Mouse (Mus musculus) midbrain, embryonic 14.5 days (tissue): ENCODE results near the gene Sema4b. TPM values are rescaled to one million over a fixed set of nuclear protein-coding genes. Genes with fewer than 3 reads are reported as not detected.

Source experiments
- ATAC-seq: fragments of 200-750 bp; cut with Nextera tagmentation; 2 replicates; pipeline ENCODE4 v1.8.0; 2017; ENCODE audit warnings: moderate number of reproducible peaks, moderate library complexity; ENCODE audit not compliant: low FRiP score, low TSS enrichment
- DNase-seq: peaks from one replicate; pipeline ENCODE4 v3.0.0-alpha.2; 2015
- H3K27ac ChIP-seq: fragments of 300-500 bp; sonication (generic); replicated peaks from 2 replicates; pipeline ENCODE4 v1.5.1; 2014; ENCODE audit warnings: mild to moderate bottlenecking, low read depth, low read length, moderate library complexity
- H3K27me3 ChIP-seq: fragments of 300-500 bp; sonication (generic); 2 replicates; pipeline ENCODE4 v1.6.1; 2014; ENCODE audit warnings: low read length, control low read depth, mixed read lengths; ENCODE audit not compliant: control insufficient read depth, insufficient read depth
- H3K36me3 ChIP-seq: fragments of 300-500 bp; sonication (generic); 2 replicates; pipeline ENCODE4 v1.6.1; 2014; ENCODE audit warnings: low read length, control low read depth; ENCODE audit not compliant: control insufficient read depth, insufficient read depth
- H3K4me1 ChIP-seq: fragments of 300-500 bp; sonication (generic); 2 replicates; pipeline ENCODE4 v1.6.1; 2014; ENCODE audit warnings: mild to moderate bottlenecking, antibody characterized with exemption, low read length, control low read depth; ENCODE audit not compliant: control insufficient read depth, insufficient read depth
- H3K4me2 ChIP-seq: fragments of 300-500 bp; sonication (generic); 2 replicates; pipeline ENCODE4 v1.6.1; 2014; ENCODE audit warnings: mild to moderate bottlenecking, low read length, moderate library complexity
- H3K4me3 ChIP-seq: fragments of 300-500 bp; sonication (generic); replicated peaks from 2 replicates; pipeline ENCODE4 v1.5.1; 2014; ENCODE audit warnings: low read depth, low read length
- H3K9ac ChIP-seq: fragments of 300-500 bp; sonication (generic); replicated peaks from 2 replicates; pipeline ENCODE4 v1.6.1; 2014; ENCODE audit warnings: mild to moderate bottlenecking, low read length, moderate library complexity
- H3K9me3 ChIP-seq: fragments of 300-500 bp; sonication (generic); 2 replicates; pipeline ENCODE4 v1.6.1; 2016; ENCODE audit warnings: low read length, control low read depth, mixed read lengths; ENCODE audit not compliant: control insufficient read depth
- WGBS: fragments of 180-500 bp; shearing (Covaris S2); extraction: QIAGEN DNeasy Blood & Tissue Kit; methylation state at CpG from one replicate; pipeline ENCODE4 v1.1.7; 2014; 5-methylcytosine and 5-hydroxymethylcytosine counted together
- polyA plus RNA-seq: library from polyadenylated mRNA; unstranded; fragments of >200 nt; fragmentation: Nextera tagmentation; extraction: Ambion mirVana; gene quantifications from 2 replicates; pipeline ENCODE4 v1.2.1, GENCODE M21; 2014

Sema4b gene
- polyA plus RNA-seq, 1 experiment from 2014 or later = 19.8 TPM

DNA sequence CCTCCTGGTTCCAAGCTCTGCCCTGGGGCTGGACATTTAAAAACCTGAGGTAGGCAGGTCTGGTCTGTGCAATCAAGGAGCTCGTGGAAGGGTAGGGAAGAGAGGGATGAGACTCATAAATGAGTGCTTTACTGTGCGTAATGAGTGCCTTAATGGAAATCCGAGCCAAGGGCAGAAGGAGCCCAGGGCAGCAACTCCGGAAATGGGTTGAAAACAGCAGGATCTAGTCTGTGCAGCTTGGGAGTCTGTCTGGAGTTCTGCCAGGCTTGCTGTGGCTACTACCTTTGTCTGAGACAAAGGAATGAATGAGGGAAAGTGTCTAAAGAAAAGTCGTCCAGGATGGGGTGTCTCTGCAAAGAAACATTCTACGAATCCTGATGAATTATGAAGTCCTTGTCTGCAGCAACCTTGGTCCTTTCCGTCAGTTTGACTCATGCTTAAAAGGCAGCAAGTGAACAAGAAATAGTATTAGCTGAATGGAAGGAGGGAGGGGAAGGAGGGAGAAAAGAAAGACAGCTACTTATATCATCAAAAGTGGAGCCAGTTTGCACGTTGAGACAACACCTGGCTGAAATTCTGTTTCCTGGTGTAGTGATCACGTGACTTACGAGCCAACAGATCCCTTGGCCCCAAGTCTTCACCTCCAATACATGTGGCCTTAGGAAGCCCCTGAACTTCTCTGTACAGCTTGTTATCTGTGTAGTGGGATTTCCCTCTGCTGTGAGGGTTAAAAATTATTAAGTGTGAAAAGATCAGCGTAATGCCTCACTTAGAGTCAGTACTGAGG lies 2.7 kb downstream of the Sema4b start:
- no peak overlapping the region for H3K4me3 ChIP-seq
- H3K27ac ChIP-seq = peak overlapping the region; percentile 38
- 48% methylated on average over 11 of the region's 11 CpGs for WGBS

DNA sequence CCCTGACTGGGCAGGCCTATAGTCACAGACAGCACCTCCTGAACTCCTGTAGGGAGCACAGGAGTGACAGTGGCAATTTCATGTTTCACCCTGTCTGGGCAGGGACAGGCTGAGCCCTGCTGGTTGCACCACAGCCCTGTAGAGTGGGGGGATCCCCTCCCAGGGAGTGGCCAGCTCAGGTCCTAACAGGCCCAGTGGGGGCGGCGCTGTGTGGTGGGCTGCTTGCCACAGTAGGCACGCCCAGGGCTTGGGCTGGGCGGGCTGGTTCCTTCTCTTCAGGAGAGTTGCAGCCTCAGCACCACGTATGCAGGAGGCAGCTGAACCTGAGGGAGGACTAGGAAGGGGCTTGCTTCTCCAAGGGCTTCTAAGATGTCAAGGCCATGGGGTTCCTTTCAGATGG lies 4.8 kb downstream of the Sema4b start:
- Histone ChIP-seq H3K9me3 (no peaks in the 10 kb centered on the region), H3K36me3 (no peaks in the 10 kb centered on the region), H3K9ac (no peak overlapping the region), H3K4me3 (no peak overlapping the region), H3K27ac (peak overlapping the region; percentile 79), H3K4me2 (no peak overlapping the region), H3K27me3 (no peaks in the 10 kb centered on the region), H3K4me1 (peaks cover 42% of the 10 kb centered on the region)
- WGBS = 32% methylated on average over 5 of the region's 5 CpGs
- DNase-seq (no peak), ATAC-seq (no peak)

More for the DNA sequence above, 2.7 kb downstream of the Sema4b start:
- H3K9me3 ChIP-seq = no peaks in the 10 kb centered on the region
- H3K4me2 ChIP-seq = peak overlapping the region; percentile 11
- H3K4me1 ChIP-seq = peaks cover 41% of the 10 kb centered on the region
- H3K36me3 ChIP-seq = no peaks in the 10 kb centered on the region
- H3K27me3 ChIP-seq = no peaks in the 10 kb centered on the region
- peak; percentile 48 for DNase-seq
- no peak for ATAC-seq
- 0 out of 2 replicates have a peak overlapping the region, but pooled peaks have one; percentile 17 for H3K9ac ChIP-seq

GRCm38 (mm10) chr7:80192226-80193061 lies 5.8 kb downstream of the Sema4b start:
- peak; percentile 92 for DNase-seq
- ATAC-seq = peak; percentile 82
- H3K27me3 ChIP-seq = no peaks in the 10 kb centered on the region
- H3K4me2 ChIP-seq = peak overlapping the region; percentile 44
- 6% methylated on average over 16 of the region's 16 CpGs for WGBS
- peaks cover 46% of the 10 kb centered on the region for H3K4me1 ChIP-seq
- H3K9me3 ChIP-seq = no peaks in the 10 kb centered on the region
- H3K36me3 ChIP-seq = no peaks in the 10 kb centered on the region
- no peak overlapping the region for H3K4me3 ChIP-seq
- H3K9ac ChIP-seq = peak overlapping the region; percentile 24; the same call in 1 of the 2 replicates
- peak overlapping the region; percentile 79 for H3K27ac ChIP-seq

- Histone ChIP-seq H3K4me3 (no peak overlapping the region), H3K9me3 (no peaks in the 10 kb centered on the region), H3K4me1 (peaks cover 38% of the 10 kb centered on the region), H3K27ac (peak overlapping the region; percentile 65), H3K36me3 (no peaks in the 10 kb centered on the region), H3K27me3 (no peaks in the 10 kb centered on the region), H3K4me2 (peak overlapping the region; percentile 24; the same call in 1 of the 2 replicates), H3K9ac (peak overlapping the region; percentile 35; the same call in 1 of the 2 replicates)
- 37% methylated on average over 13 of the region's 13 CpGs for WGBS
- no peak for ATAC-seq
- peak; percentile 50 for DNase-seq
These were observed 7.5 kb downstream of the Sema4b start for GRCm38 (mm10) chr7:80193941-80194739.

GRCm38 (mm10) chr7:80195146-80195545 lies 8.5 kb downstream of the Sema4b start:
- Histone ChIP-seq H3K27ac (no peak overlapping the region), H3K4me1 (peaks cover 44% of the 10 kb centered on the region), H3K4me2 (no peak overlapping the region), H3K36me3 (no peaks in the 10 kb centered on the region), H3K9me3 (no peaks in the 10 kb centered on the region), H3K4me3 (no peak overlapping the region), H3K9ac (no peak overlapping the region), H3K27me3 (no peaks in the 10 kb centered on the region)
- ATAC-seq (no peak), DNase-seq (no peak)
- WGBS = 94% methylated on average over 5 of the region's 5 CpGs

- ATAC-seq = no peak
- Histone ChIP-seq H3K4me1 (peaks cover 49% of the 10 kb centered on the region), H3K9ac (no peak overlapping the region), H3K4me2 (no peak overlapping the region), H3K36me3 (no peaks in the 10 kb centered on the region), H3K9me3 (no peaks in the 10 kb centered on the region), H3K4me3 (no peak overlapping the region), H3K27me3 (no peaks in the 10 kb centered on the region), H3K27ac (no peak overlapping the region)
- DNase-seq = no peak
- WGBS = 87% methylated on average over 10 of the region's 11 CpGs
These were observed 9.1 kb downstream of the Sema4b start for GRCm38 (mm10) chr7:80195576-80196263.

DNA sequence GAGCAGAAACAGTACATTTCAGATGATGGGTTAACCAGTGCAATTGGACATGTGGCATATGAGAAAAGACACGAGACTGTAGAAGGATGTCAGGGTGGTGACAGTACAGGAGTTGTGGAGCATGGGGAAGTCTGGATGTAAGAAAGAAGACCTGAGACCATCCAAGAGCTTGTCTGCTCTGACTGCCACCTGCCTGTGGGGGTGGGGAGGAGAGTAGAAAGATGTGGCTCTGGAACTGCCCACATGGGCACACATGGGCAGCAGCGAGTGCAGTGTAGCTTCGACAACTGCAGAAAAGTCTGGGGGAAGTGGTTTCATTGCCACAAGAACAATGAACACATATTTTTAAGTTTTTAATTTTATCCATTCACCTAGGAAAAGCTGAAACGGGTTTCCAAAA lies 10.7 kb downstream of the Sema4b start:
- Histone ChIP-seq H3K4me3 (peak overlapping the region; percentile 75), H3K4me2 (peak overlapping the region; percentile 60), H3K9ac (peak overlapping the region; percentile 86), H3K36me3 (no peaks in the 10 kb centered on the region), H3K27ac (peak overlapping the region; percentile 97), H3K4me1 (peaks cover 54% of the 10 kb centered on the region), H3K9me3 (no peaks in the 10 kb centered on the region), H3K27me3 (no peaks in the 10 kb centered on the region)
- no peak for ATAC-seq
- peak; percentile 58 for DNase-seq
- 5% methylated on average over 4 of the region's 4 CpGs for WGBS
